Mouse (Mus musculus) left cerebral cortex, postnatal 25 days (tissue): Measurements from ENCODE around the gene Atp9a. TPM values are rescaled to one million over a fixed set of nuclear protein-coding genes. Genes with fewer than 3 reads are reported as not detected.
A peak's percentile ranks its signal among the peaks of the same experiment; 100 is the strongest.

ENCODE experiments used
- DNase-seq, 2 experiments: peaks; one replicate each; pipeline ENCODE4 v3.0.0; 2022; ENCODE audit warnings: low spot score in 2 of 2, mixed read lengths in 1 of 2
- intact Hi-C: fragments of 180-260 bp; cut with DNase I; formaldehyde crosslinking; loops from one replicate; pipeline ENCODE4 v1.15.1; 2025
- total RNA-seq, 2 experiments: library from RNA; stranded (reverse); gene quantifications; 2 replicates each; pipeline ENCODE4 v1.2.3; 2021

Gene Atp9a
- total RNA-seq, 2 experiments from 2014 or later: 405 to 417 TPM

DNA sequence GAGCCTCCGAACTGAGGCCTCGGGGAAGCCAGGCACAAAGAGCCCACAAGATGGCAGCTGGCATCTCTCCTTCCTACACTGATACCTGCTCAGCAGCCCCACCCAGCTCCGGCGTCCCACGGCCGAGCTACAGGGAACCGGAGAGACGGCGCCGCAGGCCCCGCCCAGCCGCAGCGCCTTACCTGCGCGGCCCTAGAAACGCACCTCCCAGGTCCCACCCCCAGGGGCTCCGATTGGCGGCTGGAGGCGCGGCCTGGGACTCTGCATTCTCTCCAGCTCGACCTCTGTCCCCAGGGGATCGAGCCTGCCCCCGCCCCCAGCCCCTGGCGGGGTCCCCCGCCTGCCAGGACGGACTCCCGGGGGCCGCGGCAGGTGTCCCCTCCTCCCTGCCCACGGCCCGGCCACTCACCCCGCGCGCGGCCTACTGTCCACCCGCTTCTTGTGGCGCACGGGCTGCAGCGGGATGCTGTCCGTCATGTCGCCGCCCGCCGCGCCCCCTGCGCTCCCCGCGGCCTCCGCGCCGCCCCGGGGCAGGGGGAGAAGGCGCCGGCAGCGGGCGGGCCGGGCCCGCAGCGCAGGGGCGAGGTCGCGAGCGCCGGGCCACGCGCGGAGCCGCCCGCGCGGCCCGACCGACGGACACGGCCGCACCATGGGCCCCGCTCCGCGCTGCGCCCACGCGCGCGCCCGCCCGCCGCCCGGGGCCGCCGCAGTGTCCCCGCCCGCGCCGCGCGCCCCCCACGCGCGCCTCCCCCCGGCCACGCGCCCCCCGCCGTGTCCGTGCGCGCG lies 743 bp downstream of the Atp9a start:
- intact Hi-C loops: loop anchor here (2.0 to 10.0 kb wide), 2 partner anchors 57 to 487 kb away; no protein-coding TSS in a partner anchor
- peak; percentile 85 to 90 for DNase-seq

DNA sequence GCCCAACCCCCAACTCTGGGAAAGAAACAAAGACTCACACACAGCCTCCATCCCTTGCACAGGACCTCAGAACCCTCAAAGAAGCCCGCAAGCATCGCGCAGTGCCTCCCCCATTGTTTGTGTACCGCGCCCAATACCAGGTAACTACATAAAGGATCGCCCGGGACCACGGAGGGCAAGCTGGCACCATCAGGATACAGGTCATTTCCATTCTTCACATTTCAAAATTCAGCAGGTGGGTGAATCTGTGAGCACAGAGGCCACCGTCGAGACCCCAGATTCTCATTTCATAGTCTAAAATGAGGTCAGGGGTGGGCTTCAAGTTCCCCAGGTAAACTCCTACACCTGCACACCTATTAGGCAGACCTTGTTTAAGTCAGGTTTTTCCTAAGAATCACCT lies 1.7 kb downstream of the Atp9a start:
- intact Hi-C loops: loop anchor here (10.0 kb wide), 1 partner anchor 486 kb away; no protein-coding TSS in a partner anchor
- DNase-seq: no peak

DNA sequence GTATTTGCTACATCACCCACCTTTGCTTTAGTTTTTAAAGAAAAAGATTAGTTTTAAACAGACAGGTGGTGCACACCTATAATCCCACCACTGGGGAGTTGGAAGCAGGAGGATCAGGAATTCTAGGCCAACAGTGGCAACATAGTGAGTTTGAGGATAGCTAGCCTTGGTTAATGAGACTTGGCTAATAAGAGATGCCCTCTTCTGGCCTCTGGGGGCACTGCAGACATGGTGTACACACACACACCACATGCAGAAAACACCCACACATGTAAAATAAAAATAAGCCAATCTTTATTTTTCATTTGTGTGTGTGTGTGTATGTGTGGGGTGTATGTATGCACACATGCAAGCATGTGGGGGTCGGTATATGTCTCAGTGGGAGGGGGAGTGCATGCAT lies 3.4 kb downstream of the Atp9a start:
- intact Hi-C loops: no loop called here
- no peak for DNase-seq

DNA sequence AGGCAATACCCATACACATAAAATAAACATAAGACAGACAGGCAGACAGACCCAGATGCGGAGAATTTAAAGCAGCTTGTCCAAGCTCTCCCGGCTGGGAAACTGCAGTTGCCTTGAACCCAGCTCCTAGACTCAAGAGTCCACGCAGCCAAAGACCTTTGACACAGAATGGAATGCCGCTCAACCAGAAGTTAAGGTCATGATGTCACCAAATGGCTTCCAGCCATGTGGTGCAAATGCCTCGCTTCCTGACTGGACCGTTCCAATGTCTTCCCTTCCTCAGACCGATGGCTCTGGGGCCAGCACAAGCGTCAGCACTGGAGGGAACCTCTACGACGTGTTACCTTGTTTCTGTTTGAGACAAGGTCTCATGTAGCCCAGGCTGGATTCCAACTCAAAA lies 4.3 kb downstream of the Atp9a start:
- intact Hi-C loops: no loop called here
- no peak for DNase-seq

DNA sequence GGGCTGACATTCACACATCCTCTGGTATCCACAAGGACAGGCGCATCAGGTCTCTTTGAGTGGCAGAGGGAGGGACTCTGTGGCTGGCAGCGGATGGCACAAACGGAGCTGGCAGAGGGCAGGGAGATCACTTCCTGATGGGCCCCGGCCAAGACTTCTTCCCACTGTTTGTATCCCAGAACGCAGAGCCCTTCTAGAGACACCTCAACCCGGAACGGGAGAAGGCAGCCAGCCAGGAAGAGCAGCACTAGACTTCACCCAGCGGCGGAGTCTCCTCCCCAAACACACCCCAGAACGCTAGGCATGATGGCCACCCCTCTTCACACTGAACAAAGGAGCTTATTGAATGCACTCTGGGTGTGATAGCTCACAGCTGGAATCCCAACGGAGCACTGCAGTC lies 8.2 kb downstream of the Atp9a start:
- peak in 1 of 2 experiments; percentile 33 for DNase-seq

DNA sequence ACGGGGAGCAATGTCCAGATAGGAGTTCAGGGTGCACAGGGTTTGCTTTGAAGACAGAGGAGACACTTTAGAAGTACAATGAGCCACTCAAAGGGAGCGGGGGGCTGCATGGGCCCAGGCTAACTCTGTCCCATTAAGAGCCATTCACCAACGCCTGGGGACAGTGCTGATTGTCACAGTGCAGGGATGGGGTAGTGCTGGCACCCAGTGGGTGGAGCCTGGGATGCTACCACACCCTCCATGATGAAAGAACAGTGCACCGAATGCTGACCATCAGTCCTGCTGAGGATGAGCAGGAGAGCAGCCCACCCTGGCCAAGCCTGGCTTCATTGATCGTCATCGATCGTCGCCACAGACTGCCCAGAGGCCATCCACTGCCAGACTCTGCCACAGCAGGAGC lies 11.0 kb downstream of the Atp9a start:
- DNase-seq: no peak
- intact Hi-C loops: no loop called here

More for the DNA sequence above, 8.2 kb downstream of the Atp9a start:
- intact Hi-C loops: no loop called here

DNA sequence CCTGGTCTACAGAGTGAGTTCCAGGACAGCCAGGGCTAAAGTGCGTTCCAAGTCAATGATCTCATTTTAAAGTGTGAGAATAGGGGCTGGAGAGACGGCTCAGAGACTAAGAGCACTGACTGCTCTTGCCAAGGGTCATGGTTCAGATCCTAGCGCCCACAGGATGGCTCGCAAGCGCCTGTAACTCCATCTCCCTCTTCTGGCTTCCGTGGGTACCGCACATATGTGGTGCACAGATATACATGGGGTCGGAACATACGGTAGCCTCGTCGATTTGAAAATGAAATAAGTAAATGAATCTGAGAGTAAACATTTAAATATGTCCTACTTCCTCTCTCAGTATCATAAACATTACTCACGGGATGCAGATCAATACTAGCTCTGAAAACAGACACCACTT lies 12.5 kb downstream of the Atp9a start:
- intact Hi-C loops: no loop called here
- no peak for DNase-seq

DNA sequence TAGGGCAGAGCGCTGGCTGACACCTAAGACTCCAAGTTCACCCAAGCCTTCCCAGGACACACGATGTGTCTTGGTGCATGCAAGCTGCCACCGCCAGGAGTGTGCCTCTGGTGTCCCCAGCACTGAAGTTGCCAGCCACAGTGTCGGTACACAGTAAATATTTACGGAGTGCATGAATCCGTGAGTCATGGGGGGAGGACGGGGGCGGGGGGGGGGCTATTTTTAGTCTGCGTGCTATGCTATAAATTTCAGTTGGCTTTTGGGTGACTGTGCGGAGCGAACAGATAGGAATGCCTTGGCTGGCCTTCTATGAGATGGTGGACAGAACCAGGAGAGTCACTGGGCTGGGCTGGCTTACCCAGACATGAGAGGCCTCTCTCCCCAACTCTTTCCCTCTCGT lies 14.2 kb downstream of the Atp9a start:
- peak in 1 of 2 experiments; percentile 26 for DNase-seq
- intact Hi-C loops: no loop called here

DNA sequence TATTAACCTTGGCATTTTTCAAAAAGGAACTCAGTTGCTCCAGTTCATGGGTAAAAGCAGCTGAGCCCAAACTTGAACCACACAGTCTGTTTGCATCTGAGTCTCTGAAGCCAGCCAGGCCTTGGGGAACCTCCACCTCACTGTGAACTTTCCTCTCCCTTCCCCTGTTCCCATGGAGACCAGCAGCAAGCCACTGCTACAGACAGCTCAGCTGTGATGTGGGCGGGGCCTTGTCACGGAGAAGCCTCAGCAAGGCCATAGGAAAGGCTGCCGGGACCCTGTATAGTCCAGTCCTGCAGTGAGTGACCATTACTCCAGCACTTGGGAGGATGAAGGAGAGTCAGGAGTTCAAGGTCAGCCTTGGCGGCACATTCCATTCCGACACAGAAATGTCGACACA lies 16.2 kb downstream of the Atp9a start:
- DNase-seq: peak; percentile 38 to 39
- intact Hi-C loops: no loop called here

DNA sequence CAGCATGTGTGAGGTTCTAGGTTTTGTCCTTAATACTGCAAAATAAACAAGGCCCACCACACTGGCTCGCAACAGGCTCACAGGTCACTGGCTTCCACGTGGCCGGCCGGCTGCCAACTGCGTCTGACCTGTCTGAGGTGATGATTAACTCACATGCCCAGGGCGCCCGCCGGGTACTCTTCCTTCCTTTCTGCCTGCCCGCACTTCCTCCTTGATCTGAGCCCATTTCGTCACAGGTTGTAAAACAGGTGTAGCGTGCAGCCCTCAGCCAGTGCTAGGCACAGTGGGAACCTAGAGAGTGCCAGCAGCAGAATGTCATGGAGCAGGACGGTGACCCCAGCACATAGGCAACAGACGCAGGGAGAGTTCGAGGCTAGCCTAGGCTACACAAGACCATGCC lies 20.9 kb downstream of the Atp9a start:
- intact Hi-C loops: no loop called here
- DNase-seq: no peak

DNA sequence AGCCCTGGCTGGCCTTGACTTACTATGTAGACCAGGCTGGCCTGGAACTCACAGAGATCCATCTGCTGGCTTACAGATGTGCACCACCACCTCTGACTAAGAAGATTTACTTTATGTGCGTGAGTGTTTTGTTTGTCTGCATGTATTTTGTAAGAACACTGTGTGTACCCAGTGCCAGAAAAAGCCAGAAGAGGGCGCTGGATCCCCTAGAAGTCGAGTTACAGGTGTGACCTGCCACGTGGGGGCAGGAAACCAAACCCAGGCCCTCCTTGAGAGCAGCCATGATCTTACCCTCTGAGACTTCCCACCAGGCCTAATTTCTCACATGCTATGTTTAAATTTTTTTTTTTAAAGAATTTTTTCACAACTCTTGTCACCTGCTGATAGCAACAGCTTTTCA lies 22.5 kb downstream of the Atp9a start:
- intact Hi-C loops: no loop called here

DNA sequence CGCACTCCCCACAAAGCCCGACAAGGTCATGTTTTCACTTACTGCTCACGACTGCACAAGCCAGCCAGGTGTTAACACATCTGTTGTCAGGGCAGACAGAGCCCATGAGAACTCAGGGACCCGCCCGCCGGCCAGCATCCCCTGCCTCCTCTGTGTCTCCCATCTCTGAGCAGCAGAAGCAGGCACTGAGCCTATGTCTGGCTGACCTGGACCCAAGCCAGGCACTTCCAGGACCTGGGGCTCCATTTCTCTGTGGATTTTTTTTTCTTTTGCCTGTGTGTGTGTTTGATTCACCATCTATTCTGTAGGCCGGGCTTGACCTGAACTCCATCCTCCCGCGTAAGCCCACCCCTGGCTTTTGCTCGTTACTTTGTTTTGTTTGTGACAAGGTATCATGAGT lies 23.5 kb downstream of the Atp9a start:
- DNase-seq: no peak
- intact Hi-C loops: no loop called here

More for the DNA sequence above, 22.5 kb downstream of the Atp9a start:
- peak in 1 of 2 experiments; percentile 20 for DNase-seq

DNA sequence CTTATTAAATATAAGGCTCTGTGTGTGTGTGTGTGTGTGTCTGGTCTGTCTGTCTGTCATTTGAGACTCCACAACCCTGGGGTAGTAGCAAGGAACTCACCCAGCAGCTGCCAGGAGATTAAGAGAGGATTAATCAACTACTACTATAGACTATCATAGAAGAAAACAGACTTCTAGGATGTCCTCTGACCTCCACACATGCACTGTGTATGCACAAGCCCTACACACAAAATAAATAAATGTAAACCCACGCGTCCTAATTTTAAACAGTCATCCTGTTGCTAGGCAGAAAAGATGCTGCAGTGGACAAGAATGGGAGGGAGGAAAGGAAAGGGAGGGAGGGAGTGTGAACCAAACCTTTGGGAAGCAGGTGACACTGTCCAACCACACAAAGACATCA lies 23.9 kb downstream of the Atp9a start:
- intact Hi-C loops: no loop called here
- no peak for DNase-seq

DNA sequence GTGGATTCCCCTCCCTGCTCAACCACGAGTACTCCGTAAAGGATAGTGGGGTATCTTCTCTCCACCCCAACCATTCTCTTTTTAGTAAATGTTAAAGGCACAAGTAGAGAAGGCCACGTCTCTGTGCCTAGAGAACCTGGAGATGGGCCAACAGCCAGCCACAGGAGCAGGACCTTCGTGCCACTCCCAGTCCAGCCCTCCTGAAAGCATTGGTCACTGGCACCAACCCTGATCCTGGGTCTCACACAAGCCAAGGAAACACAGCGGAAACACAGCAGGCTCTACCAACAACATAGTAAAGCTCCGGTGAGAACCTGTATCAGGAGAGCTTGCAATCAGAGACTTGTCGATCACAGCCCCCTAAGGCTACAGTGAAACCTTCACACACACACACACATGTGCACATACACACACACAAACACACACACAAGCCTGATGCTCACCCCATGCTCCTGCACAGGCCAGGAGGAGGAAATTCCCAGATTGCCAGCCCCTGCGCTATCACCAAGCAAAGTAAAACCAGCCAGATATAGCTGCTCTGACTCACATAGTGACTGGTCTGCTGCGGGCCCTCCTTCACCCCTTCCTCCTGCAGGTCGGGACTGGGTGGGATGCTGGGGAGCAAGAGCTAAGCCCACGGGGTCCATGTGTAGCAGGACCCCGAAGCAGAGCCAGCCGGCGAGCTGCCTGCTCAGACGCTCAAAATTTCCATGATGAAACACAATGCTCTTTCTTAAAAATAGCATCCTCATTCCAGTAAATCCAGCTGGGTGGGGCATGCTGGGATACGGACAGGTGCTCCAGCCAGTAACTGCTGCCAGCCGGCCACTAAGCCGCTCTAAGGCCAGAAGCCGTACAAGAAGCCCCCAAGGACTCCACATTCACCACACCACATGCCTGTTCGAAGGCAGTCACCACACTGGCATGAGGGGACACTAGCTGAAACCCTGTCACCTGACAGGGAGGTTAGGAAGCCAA lies 29.7 kb downstream of the Atp9a start:
- DNase-seq: peak; percentile 32 to 57
- intact Hi-C loops: no loop called here

DNA sequence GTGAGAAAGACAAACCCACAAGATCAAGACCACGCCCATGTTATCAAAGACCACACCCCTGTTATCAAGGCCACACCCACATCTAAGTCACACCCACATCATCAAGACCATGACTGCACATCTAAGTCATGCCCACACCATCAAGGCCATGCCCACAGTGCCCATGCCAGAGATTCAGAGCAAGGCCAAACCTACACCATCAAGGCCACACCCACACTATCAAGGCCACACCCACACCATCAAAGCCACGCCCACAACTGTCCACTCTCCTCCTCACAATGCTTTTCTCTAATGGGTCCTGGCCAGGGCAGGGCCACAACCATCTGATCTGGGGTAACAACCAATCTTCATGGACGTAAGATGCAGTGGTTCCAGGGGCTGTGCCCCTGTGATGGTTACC lies 31.2 kb downstream of the Atp9a start:
- no peak for DNase-seq
- intact Hi-C loops: no loop called here

DNA sequence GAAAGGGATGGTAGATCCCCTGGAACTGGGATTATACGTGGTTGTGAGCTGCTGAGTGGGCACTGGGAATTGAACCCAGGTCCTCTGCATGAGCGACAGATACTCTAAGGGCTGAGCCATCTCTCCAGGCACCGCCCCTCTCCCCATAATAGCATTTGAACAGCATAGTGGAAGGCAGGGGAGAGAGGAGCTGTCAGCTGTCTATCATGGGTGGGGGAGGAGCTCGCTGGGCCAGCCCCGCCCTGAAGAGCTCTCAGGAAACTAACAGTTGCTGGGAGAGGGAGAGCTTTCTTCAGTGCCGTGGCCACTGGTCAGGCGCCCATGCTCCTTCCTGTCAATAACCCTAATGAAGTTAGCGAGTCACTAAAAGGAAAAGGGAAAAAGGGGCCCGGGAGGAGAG lies 34.4 kb downstream of the Atp9a start:
- intact Hi-C loops: no loop called here
- DNase-seq: no peak

DNA sequence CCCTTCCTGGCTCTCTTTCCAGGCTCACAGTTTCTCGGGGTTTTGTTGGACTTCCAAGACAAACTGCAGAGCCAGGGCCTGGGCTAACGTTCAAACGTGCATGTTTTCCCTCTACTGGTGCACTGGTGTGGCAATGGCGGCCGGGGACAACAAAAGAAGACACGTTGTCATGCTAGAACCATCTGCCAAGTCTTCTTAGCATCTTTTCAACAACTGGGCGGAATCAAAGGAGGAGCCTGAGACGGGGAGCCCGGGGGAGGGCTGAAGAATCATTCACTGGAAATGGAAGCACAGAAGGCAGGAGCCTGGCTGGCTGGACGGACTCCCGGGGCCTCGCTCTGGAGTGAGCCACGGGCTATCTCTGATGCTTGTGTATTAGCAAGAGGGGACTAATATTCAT lies 39.9 kb downstream of the Atp9a start:
- intact Hi-C loops: no loop called here
- peak; percentile 38 to 83 for DNase-seq

DNA sequence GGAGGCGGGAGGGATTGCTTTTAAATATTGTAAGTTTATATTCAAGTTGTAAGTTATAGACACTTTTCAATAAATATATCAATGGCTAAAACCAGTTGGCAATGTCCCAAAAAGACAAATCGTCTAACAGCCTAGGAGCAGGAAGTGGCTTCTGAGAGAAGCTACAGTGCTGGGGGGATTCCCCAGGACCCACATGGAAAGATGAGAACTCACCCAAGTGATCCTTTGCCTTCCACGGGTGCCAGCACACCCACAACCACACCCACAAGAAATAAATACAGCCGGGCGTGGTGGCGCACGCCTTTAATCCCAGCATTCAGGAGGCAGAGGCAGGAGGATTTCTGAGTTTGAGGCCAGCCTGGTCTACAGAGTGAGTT lies 47.2 kb downstream of the Atp9a start:
- no peak for DNase-seq
- intact Hi-C loops: no loop called here

DNA sequence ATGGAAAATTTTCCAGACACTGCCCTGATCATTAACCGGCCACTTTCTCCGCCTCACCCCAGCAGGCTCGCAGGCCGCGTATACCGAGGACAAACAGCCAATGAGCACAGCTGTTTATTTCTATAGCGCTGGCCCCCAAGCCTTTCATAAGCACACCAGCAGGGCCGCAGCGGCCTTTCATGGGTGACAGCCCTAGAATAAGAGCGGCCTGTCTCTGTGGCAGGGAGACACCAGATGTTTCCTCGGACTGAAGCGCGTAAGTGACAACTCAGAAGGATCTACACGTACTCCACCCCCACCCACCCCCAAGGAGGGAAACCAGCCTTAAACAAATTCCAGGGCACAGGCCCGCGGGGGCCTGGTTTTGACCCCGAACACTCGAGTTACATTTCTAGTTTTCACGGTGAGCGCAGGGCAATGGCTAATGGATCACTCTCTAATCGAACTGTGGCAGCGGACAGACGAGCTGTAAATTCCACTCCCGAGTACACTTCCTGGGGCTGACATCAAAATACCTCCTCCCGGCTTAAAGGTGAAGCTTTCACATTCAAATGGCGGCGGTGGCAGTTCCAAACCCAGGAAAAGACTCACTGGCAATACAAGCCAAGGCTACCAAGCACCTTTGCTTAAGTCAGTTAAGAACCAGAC lies 47.7 kb downstream of the Atp9a start:
- no peak for DNase-seq
- intact Hi-C loops: no loop called here

DNA sequence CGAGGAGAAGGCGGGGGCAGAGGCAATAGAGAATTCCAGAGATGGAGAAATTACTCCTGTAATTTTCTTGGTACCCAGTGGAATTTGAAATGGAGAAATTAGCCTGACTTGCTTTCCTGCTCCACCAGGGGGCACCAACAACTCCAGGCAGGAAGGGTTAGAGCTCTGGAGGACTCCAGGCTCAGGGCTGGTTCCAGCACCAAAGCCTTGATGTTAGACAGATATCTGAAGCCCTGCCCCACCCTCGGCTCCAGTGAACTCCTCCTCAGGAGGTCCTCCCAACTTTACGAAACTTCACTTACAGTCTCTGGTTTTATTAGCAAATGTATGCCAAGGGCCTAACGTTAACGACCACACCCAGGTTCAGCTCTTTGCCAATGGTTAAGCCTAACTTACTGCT lies 50.4 kb downstream of the Atp9a start:
- intact Hi-C loops: no loop called here
- peak in 1 of 2 experiments; percentile 72 for DNase-seq
